Mouse (Mus musculus): ENCODE results near the gene Peak1. TPM values are rescaled to one million over a fixed set of nuclear protein-coding genes. Genes with fewer than 3 reads are reported as not detected.

The Peak1 gene
- polyA plus RNA-seq (2014; fragmentation: Illumina TruSeq; extraction: RNeasy Lipid Tissue Mini Kit (QIAGEN cat#74804); ENCODE audit: low read depth, low replicate concordance), result 20.4 TPM

GRCm38 (mm10) chr9:56417948-56418737, at the start of gene Peak1, which contains the start of gene Hmg20a:
Peak1 (minus strand) TSS chr9:56418067.
Hmg20a (plus strand) TSS chr9:56418609.

DNA sequence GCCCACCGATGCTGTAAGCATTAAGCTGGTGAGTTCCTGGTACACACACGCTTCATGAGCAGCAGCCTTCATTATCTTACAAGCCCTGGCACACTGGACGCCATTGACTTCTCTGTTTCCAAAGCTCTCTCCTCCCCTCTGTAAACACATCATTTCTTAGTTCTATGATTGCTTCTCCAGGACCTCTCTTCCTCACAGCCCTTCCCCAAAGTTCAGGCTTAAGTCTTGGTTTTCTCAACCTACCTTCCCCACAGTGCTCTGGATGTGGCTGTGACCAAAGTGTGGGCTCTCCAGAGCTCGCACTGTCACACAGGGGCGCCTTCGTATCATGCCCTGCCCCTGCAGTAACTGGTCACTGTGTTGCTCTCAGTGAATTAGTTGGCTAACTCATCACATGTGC, 252.5 kb downstream of the Peak1 start, which contains the start of gene Tspan3:
TSS of gene Tspan3 (minus strand) at position 101 of the 400 bp plus-strand sequence.

Other genes starting within 250 kb of the Peak1 start
- gene Hmg20a, start 542 bp upstream of the Peak1 start, polyA plus RNA-seq (2014; fragmentation: Illumina TruSeq; extraction: RNeasy Lipid Tissue Mini Kit (QIAGEN cat#74804); ENCODE audit: low read depth, low replicate concordance), result 26.1 TPM